Mouse (Mus musculus): ENCODE measurements around the gene Magi2. TPM values are rescaled to one million over a fixed set of nuclear protein-coding genes. Genes with fewer than 3 reads are reported as not detected.

The Magi2 gene
- polyA plus RNA-seq, 1 experiment from 2014 or later: 9.3 TPM

DNA sequence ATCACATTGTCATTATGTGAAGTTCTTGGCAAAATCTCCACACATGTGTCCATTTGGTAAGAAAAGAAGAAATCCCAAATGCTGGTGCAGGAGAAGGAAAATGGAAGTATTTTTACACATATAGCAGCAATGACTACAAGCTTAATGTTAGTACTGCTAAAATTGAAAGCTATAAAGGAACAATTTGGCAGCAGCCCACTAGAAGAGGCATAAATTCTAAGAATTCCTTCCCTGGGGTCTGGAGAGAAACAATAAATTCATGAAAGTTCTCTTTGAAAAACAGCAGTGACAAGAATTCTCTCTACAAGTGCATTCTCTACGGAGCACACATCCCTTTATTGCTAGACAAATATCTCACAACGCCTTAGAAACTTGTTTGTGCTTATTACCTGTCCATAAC, 913.4 kb downstream of the Magi2 start:
- Histone ChIP-seq H3K27me3 (ENCODE audit: control insufficient read depth, insufficient read depth, low read length) (no peaks in the 10 kb centered on the region), H3K36me3 (ENCODE audit: control insufficient read depth, insufficient read depth, low read length) (no peaks in the 10 kb centered on the region), H3K4me2 (replicated peaks; ENCODE audit: low read depth, low read length) (no peak overlapping the region), H3K4me3 (ENCODE audit: low read length) (no peak overlapping the region), H3K9me3 (ENCODE audit: control insufficient read depth, low read length) (no peaks in the 10 kb centered on the region), H3K9ac (ENCODE audit: low read depth, low read length) (no peak overlapping the region), H3K4me1 (ENCODE audit: control insufficient read depth, insufficient read depth, low read length) (no peaks in the 10 kb centered on the region), H3K27ac (ENCODE audit: low read depth, low read length) (no peak overlapping the region)
- WGBS: 55% methylated on average over 2 of the region's 2 CpGs
- no peak for ATAC-seq (ENCODE audit: low FRiP score, low TSS enrichment)

DNA sequence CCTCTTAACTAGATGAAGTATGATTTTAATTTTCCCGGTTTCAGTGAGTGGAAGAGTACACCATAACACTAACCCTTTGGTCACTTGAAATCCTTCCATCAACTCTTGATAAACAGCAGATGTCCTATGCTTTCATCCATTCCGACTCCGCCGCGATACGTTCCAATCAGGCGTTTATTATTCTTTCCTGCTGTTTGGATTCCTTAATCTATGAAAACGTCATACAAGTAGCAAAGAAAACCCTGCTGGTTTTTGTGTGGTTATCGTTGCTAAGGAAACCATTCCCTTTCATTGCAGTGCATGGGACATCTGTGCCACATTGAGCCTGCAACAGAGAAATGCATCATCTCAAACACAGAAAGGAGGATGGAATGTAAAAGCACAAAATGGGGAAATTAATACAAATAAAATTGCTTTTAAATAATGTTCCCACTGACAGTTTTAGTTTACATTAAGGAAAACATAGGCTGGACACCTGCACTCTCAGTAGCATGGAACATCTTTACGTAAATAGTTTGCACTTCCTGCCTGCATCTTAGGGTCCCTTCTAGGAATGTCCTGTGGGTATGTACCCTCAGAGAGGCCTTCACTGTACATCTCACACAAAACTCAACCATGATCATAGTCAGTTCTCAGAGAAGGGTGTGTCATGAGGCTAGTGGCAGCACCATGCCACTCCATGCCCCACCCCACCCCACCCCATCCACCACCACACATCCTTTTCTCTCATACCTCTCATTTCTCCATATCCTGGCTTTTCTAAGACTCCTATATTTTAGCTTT, 914.0 kb downstream of the Magi2 start:
- Histone ChIP-seq H3K9ac (ENCODE audit: low read depth, low read length) (no peak overlapping the region), H3K4me2 (replicated peaks; ENCODE audit: low read depth, low read length) (no peak overlapping the region), H3K4me3 (ENCODE audit: low read length) (no peak overlapping the region), H3K36me3 (ENCODE audit: control insufficient read depth, insufficient read depth, low read length) (no peaks in the 10 kb centered on the region), H3K27me3 (ENCODE audit: control insufficient read depth, insufficient read depth, low read length) (no peaks in the 10 kb centered on the region), H3K27ac (ENCODE audit: low read depth, low read length) (no peak overlapping the region), H3K9me3 (ENCODE audit: control insufficient read depth, low read length) (no peaks in the 10 kb centered on the region), H3K4me1 (ENCODE audit: control insufficient read depth, insufficient read depth, low read length) (no peaks in the 10 kb centered on the region)
- ATAC-seq (ENCODE audit: low FRiP score, low TSS enrichment): no peak; the same call in 1 of the 2 replicates
- 56% methylated on average over 10 of the region's 10 CpGs for WGBS

DNA sequence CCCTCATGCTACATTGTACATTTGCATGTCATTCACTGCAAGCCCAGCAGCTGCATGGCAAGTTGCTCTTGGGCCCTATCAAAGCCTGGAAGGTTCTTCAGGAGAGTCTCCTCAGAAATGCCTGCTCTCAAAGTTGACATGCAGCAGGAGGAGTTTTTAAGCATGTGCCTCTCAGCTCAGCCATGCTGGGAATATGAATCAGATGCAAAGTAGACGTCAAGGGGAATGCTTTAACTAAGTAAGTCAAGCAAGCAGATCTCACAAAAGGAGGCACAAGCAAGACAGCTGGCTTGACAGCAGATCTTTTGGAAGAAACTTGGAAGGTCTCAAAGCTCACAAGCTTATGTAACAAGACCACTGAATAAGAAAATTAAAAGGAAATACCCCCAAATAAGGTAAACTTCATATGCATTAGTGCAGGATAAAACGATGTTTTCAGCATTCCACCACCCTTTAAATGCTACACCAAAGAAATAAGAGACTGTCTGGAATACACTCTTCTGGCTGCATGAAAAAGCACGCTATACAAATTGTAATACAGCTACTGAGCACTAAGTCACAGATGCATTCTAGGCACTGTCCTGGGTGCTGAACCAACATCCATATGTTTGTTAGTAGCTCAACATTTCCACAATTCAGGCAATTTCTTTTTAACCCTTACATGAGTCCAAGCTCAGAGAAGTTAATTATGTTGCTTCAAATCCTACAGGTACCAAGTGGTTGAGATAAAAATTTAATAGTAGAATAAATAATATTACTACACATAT, 926.7 kb downstream of the Magi2 start:
- H3K4me3 ChIP-seq (ENCODE audit: low read length): no peak overlapping the region
- no peak overlapping the region for H3K4me2 ChIP-seq (replicated peaks; ENCODE audit: low read depth, low read length)
- no peak for ATAC-seq (ENCODE audit: low FRiP score, low TSS enrichment)
- H3K9me3 ChIP-seq (ENCODE audit: control insufficient read depth, low read length): no peaks in the 10 kb centered on the region
- no peaks in the 10 kb centered on the region for H3K36me3 ChIP-seq (ENCODE audit: control insufficient read depth, insufficient read depth, low read length)
- H3K9ac ChIP-seq (ENCODE audit: low read depth, low read length): no peak overlapping the region
- no peak overlapping the region for H3K27ac ChIP-seq (ENCODE audit: low read depth, low read length)
- no peaks in the 10 kb centered on the region for H3K27me3 ChIP-seq (ENCODE audit: control insufficient read depth, insufficient read depth, low read length)
- WGBS: 59% methylated on average over 3 of the region's 3 CpGs
- H3K4me1 ChIP-seq (ENCODE audit: control insufficient read depth, insufficient read depth, low read length): no peaks in the 10 kb centered on the region

GRCm38 (mm10) chr5:20196765-20197164, 969.9 kb downstream of the Magi2 start:
- no peaks in the 10 kb centered on the region for H3K9me3 ChIP-seq (ENCODE audit: control insufficient read depth, low read length)
- H3K9ac ChIP-seq (ENCODE audit: low read depth, low read length): no peak overlapping the region
- H3K4me3 ChIP-seq (ENCODE audit: low read length): no peak overlapping the region
- H3K27me3 ChIP-seq (ENCODE audit: control insufficient read depth, insufficient read depth, low read length): no peaks in the 10 kb centered on the region
- H3K4me2 ChIP-seq (replicated peaks; ENCODE audit: low read depth, low read length): no peak overlapping the region
- H3K36me3 ChIP-seq (ENCODE audit: control insufficient read depth, insufficient read depth, low read length): no peaks in the 10 kb centered on the region
- H3K4me1 ChIP-seq (ENCODE audit: control insufficient read depth, insufficient read depth, low read length): no peaks in the 10 kb centered on the region
- H3K27ac ChIP-seq (ENCODE audit: low read depth, low read length): no peak overlapping the region
- 49% methylated on average over 5 of the region's 5 CpGs for WGBS
- no peak for ATAC-seq (ENCODE audit: low FRiP score, low TSS enrichment)

DNA sequence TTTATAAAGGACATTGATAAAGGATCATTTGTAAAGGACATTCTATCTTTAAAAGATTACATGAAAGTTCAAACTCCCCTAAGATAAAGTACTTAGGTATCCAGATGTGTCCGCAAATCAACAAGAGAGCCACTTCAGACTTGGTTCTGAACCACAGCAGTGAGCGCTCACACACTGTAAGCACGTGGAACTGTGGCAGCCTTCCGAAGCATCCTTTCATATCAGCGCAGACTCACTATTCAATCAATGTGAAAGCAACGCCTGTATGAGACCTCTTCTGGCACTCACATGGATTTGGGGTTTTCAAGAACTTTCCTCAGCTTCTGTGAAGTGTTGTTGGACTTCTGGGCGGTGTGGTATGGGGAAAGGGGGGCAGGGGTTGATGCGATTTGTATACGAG, 970.6 kb downstream of the Magi2 start:
- no peak for ATAC-seq (ENCODE audit: low FRiP score, low TSS enrichment)
- no peaks in the 10 kb centered on the region for H3K36me3 ChIP-seq (ENCODE audit: control insufficient read depth, insufficient read depth, low read length)
- H3K4me2 ChIP-seq (replicated peaks; ENCODE audit: low read depth, low read length): no peak overlapping the region
- H3K9ac ChIP-seq (ENCODE audit: low read depth, low read length): no peak overlapping the region
- WGBS: 75% methylated on average over 9 of the region's 9 CpGs
- no peaks in the 10 kb centered on the region for H3K9me3 ChIP-seq (ENCODE audit: control insufficient read depth, low read length)
- H3K27me3 ChIP-seq (ENCODE audit: control insufficient read depth, insufficient read depth, low read length): no peaks in the 10 kb centered on the region
- no peak overlapping the region for H3K4me3 ChIP-seq (ENCODE audit: low read length)
- no peaks in the 10 kb centered on the region for H3K4me1 ChIP-seq (ENCODE audit: control insufficient read depth, insufficient read depth, low read length)
- H3K27ac ChIP-seq (ENCODE audit: low read depth, low read length): no peak overlapping the region

DNA sequence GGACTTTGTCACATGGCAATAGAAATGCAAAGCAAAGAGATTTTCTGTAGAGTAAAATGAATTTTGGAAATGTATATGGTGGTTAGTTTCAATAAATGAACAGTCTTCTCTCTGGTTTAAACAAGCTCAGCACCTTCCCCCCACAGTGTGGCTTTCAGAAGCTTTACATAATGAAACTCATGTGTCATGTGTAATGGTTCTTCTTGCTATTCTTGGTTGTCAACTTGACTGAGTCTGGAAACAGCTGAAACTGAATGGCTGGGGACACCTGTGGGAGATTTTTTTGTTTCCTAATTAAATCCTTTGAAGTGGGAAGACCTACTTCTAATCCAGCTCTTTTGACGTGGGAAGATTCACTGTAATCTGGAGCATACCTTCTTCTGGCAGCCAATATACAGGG, 974.5 kb downstream of the Magi2 start:
- no peak overlapping the region for H3K27ac ChIP-seq (ENCODE audit: low read depth, low read length)
- H3K9me3 ChIP-seq (ENCODE audit: control insufficient read depth, low read length): no peaks in the 10 kb centered on the region
- no peak overlapping the region for H3K9ac ChIP-seq (ENCODE audit: low read depth, low read length)
- WGBS: 73% methylated on average over 1 of the region's 1 CpGs
- H3K4me3 ChIP-seq (ENCODE audit: low read length): no peak overlapping the region
- no peaks in the 10 kb centered on the region for H3K27me3 ChIP-seq (ENCODE audit: control insufficient read depth, insufficient read depth, low read length)
- ATAC-seq (ENCODE audit: low FRiP score, low TSS enrichment): no peak
- no peak overlapping the region for H3K4me2 ChIP-seq (replicated peaks; ENCODE audit: low read depth, low read length)
- no peaks in the 10 kb centered on the region for H3K36me3 ChIP-seq (ENCODE audit: control insufficient read depth, insufficient read depth, low read length)
- H3K4me1 ChIP-seq (ENCODE audit: control insufficient read depth, insufficient read depth, low read length): no peaks in the 10 kb centered on the region

- H3K27ac ChIP-seq (ENCODE audit: low read depth, low read length): no peak overlapping the region
- ATAC-seq (ENCODE audit: low FRiP score, low TSS enrichment): no peak
- no peaks in the 10 kb centered on the region for H3K36me3 ChIP-seq (ENCODE audit: control insufficient read depth, insufficient read depth, low read length)
- no peak overlapping the region for H3K4me2 ChIP-seq (replicated peaks; ENCODE audit: low read depth, low read length)
- H3K4me3 ChIP-seq (ENCODE audit: low read length): no peak overlapping the region
- no peaks in the 10 kb centered on the region for H3K27me3 ChIP-seq (ENCODE audit: control insufficient read depth, insufficient read depth, low read length)
- H3K9ac ChIP-seq (ENCODE audit: low read depth, low read length): no peak overlapping the region
- no peaks in the 10 kb centered on the region for H3K9me3 ChIP-seq (ENCODE audit: control insufficient read depth, low read length)
- H3K4me1 ChIP-seq (ENCODE audit: control insufficient read depth, insufficient read depth, low read length): no peaks in the 10 kb centered on the region
- 96% methylated on average over 2 of the region's 2 CpGs for WGBS
Measured at GRCm38 (mm10) chr5:20208110-20208509, 981.3 kb downstream of the Magi2 start.

DNA sequence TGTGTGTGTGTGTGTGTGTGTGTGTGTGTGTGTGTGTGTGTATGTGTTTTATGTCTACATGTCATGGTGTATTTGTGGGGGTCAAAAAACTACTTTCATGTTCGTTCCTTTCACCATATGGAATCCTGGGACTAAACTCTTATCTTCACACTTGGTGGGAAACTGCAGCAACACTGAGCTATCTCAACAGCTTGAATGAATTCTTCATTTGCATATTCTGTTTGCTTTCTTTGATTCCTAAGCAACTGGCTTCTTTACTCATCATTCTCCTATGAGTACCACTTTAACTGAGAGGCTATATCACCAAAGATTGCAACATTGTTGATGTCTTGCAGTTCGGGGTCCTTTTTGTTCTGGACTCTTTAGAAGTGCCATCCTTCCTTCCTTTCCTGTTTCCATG, 986.5 kb downstream of the Magi2 start:
- Histone ChIP-seq H3K27ac (ENCODE audit: low read depth, low read length) (no peak overlapping the region), H3K9me3 (ENCODE audit: control insufficient read depth, low read length) (no peaks in the 10 kb centered on the region), H3K9ac (ENCODE audit: low read depth, low read length) (no peak overlapping the region), H3K27me3 (ENCODE audit: control insufficient read depth, insufficient read depth, low read length) (no peaks in the 10 kb centered on the region), H3K4me1 (ENCODE audit: control insufficient read depth, insufficient read depth, low read length) (no peaks in the 10 kb centered on the region), H3K4me2 (replicated peaks; ENCODE audit: low read depth, low read length) (no peak overlapping the region), H3K4me3 (ENCODE audit: low read length) (no peak overlapping the region), H3K36me3 (ENCODE audit: control insufficient read depth, insufficient read depth, low read length) (no peaks in the 10 kb centered on the region)
- ATAC-seq (ENCODE audit: low FRiP score, low TSS enrichment): no peak
- 89% methylated on average over 2 of the region's 2 CpGs for WGBS

DNA sequence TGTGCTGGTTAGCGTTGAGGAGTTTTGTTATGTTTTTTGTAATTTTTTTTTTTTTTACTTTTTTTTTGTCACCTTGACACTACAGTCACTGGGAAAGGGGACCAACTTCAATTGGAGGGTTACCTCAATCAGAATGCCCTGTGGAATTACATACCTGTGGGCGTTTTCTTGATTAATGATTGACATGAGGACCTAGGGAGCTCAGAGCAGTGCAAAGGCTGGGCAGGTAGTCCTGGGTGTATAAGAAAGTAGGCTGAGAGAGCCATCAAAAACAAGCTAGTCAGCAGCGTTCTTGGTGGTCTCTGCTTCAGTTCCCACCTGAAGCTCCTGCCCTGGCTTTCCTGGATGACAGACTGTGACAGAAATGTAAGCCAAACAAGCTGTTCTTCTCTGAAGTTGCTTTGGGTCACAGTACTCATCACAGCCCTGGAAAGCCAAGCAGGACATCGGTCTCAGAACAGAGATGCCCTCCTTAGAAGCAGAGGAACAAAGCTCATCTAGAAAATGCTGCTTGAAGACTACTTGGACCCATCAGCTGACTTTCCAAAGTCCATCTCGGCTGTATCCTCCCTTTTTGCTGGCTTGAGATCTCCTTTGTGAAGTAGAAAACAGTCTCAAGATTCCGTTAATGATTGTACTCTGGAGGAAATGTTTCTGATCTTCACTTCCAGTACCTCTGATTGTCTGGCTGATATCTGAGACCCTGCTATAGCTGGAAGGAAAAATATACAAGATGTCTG, 999.8 kb downstream of the Magi2 start:
- no peaks in the 10 kb centered on the region for H3K4me1 ChIP-seq (ENCODE audit: control insufficient read depth, insufficient read depth, low read length)
- no peak for ATAC-seq (ENCODE audit: low FRiP score, low TSS enrichment)
- WGBS: 78% methylated on average over 6 of the region's 6 CpGs

More for the DNA sequence above, 999.8 kb downstream of the Magi2 start:
- Histone ChIP-seq H3K9ac (ENCODE audit: low read depth, low read length) (no peak overlapping the region), H3K27me3 (ENCODE audit: control insufficient read depth, insufficient read depth, low read length) (no peaks in the 10 kb centered on the region), H3K27ac (ENCODE audit: low read depth, low read length) (no peak overlapping the region), H3K4me2 (replicated peaks; ENCODE audit: low read depth, low read length) (no peak overlapping the region), H3K4me3 (ENCODE audit: low read length) (no peak overlapping the region), H3K9me3 (ENCODE audit: control insufficient read depth, low read length) (no peaks in the 10 kb centered on the region), H3K36me3 (ENCODE audit: control insufficient read depth, insufficient read depth, low read length) (no peaks in the 10 kb centered on the region)
